Mouse (Mus musculus) hindbrain, embryonic 11.5 days (tissue): ENCODE measurements around the gene Liph. TPM values are rescaled to one million over a fixed set of nuclear protein-coding genes. Genes with fewer than 3 reads are reported as not detected.

Source experiments
- ATAC-seq: fragments of 200-750 bp; cut with Nextera tagmentation; 2 replicates; pipeline ENCODE4 v1.8.0; 2017; ENCODE audit warnings: mild to moderate bottlenecking, moderate TSS enrichment, moderate library complexity; ENCODE audit not compliant: low FRiP score
- DNase-seq: peaks from one replicate; pipeline ENCODE4 v3.0.0-alpha.2; 2015; ENCODE audit warnings: low spot score
- H3K27ac ChIP-seq: fragments of 300-500 bp; sonication (generic); 2 replicates; pipeline ENCODE4 v1.5.1; 2014; ENCODE audit warnings: mild to moderate bottlenecking, low read depth, low read length
- H3K27me3 ChIP-seq: fragments of 300-500 bp; sonication (generic); 2 replicates; pipeline ENCODE4 v1.6.1; 2014; ENCODE audit warnings: mild to moderate bottlenecking, low read length, moderate library complexity, mixed read lengths; ENCODE audit not compliant: control insufficient read depth, insufficient read depth
- H3K36me3 ChIP-seq: fragments of 300-500 bp; sonication (generic); 2 replicates; pipeline ENCODE4 v1.6.1; 2014; ENCODE audit warnings: mild to moderate bottlenecking, low read length, moderate library complexity, mixed read lengths; ENCODE audit not compliant: control insufficient read depth, insufficient read depth
- H3K4me1 ChIP-seq: fragments of 300-500 bp; sonication (generic); replicated peaks from 2 replicates; pipeline ENCODE4 v1.6.1; 2014; ENCODE audit warnings: low read length, mixed read lengths; ENCODE audit not compliant: control insufficient read depth, insufficient read depth
- H3K4me2 ChIP-seq: fragments of 300-500 bp; sonication (generic); replicated peaks from 2 replicates; pipeline ENCODE4 v1.6.1; 2014; ENCODE audit warnings: mild to moderate bottlenecking, low read depth, low read length
- H3K4me3 ChIP-seq: fragments of 300-500 bp; sonication (generic); 2 replicates; pipeline ENCODE4 v1.5.1; 2014; ENCODE audit warnings: low read depth, low read length
- H3K9ac ChIP-seq: fragments of 300-500 bp; sonication (generic); 2 replicates; pipeline ENCODE4 v1.6.1; 2014; ENCODE audit warnings: low read depth, low read length
- H3K9me3 ChIP-seq: fragments of 300-500 bp; sonication (generic); 2 replicates; pipeline ENCODE4 v1.6.1; 2016; ENCODE audit warnings: low read length; ENCODE audit not compliant: control insufficient read depth
- WGBS: fragments of 180-500 bp; shearing (Covaris S2); extraction: QIAGEN DNeasy Blood & Tissue Kit; methylation state at CpG from one replicate; pipeline ENCODE4 v1.1.7; 2014; 5-methylcytosine and 5-hydroxymethylcytosine counted together
- polyA plus RNA-seq: library from polyadenylated mRNA; unstranded; fragments of >200 nt; fragmentation: Nextera tagmentation; extraction: Ambion mirVana; gene quantifications from 2 replicates; pipeline ENCODE4 v1.2.1, GENCODE M21; 2014

Liph gene
- polyA plus RNA-seq, 1 experiment from 2014 or later, result 0.51 TPM

DNA sequence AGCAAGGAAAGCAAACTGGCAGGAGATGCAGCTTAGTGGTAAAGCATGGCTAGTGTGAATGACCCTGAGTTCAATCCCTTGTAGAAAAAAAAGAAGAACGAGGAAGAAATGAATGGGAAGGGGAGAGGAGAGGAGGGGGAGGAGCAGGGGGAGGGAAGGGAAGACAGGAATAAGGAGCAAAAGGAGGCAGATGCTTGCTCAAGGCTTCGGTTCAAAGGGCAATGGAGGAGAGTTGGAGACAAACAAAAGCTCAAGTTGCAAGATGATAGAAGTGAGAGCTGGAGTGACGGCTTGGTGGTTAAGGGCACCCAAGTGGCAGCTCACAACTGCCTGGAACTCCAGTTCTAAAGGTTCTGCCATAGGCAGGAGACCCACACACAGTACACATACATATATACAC lies 9.3 kb downstream of the Liph start:
- Histone ChIP-seq H3K27ac (no peak overlapping the region), H3K4me1 (no peaks in the 10 kb centered on the region), H3K9me3 (no peaks in the 10 kb centered on the region), H3K27me3 (no peaks in the 10 kb centered on the region), H3K4me2 (no peak overlapping the region), H3K4me3 (no peak overlapping the region), H3K9ac (no peak overlapping the region), H3K36me3 (no peaks in the 10 kb centered on the region)
- DNase-seq, result no peak
- no peak for ATAC-seq
- 35% methylated on average over 3 of the region's 3 CpGs for WGBS

DNA sequence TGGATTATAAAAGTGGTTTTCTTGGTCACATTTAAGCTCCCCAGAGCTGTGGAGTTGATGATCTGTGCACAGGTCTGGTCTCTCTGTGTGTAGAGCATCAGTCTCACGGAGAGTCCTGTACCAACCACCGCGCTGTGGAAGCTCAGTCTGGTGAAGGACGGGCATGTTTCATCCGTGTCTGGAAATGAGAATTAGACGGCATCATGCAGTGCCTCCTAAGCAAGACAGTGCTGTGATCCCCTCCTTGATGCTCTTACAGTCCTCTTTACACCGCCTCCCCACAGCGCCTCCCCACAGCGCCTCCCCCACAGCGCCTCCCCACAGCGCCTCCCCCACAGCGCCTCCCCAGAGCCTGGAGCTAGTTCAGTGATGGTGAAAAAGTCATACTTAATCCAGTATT lies 11.4 kb downstream of the Liph start:
- ATAC-seq, result no peak
- Histone ChIP-seq H3K9ac (no peak overlapping the region), H3K27me3 (no peaks in the 10 kb centered on the region)

DNA sequence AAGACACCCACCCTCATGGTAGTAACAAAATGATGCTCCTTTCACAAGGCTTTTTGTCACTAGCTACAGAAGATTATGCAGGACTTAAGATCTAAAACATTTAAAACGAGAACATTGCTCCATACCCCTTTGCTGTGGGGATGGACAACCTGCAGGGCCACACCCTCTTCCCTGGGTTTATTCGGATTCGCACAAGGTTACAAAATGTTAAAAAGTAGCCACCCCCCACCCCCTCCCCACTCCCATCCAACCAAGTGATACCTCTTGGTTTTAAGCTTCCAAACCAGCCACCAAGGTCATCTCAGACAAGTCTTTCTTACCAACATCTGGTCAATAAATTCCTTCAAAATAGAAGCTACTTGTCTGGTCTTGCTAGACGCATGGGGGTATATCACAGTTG lies 11.9 kb downstream of the Liph start:
- WGBS, result 93% methylated on average over 4 of the region's 4 CpGs
- ATAC-seq, result no peak
- no peak for DNase-seq

More for the DNA sequence above, 11.4 kb downstream of the Liph start:
- Histone ChIP-seq H3K36me3 (no peaks in the 10 kb centered on the region), H3K4me2 (no peak overlapping the region), H3K4me3 (no peak overlapping the region), H3K27ac (no peak overlapping the region), H3K9me3 (no peaks in the 10 kb centered on the region), H3K4me1 (no peaks in the 10 kb centered on the region)
- no peak for DNase-seq
- WGBS, result 84% methylated on average over 12 of the region's 12 CpGs

DNA sequence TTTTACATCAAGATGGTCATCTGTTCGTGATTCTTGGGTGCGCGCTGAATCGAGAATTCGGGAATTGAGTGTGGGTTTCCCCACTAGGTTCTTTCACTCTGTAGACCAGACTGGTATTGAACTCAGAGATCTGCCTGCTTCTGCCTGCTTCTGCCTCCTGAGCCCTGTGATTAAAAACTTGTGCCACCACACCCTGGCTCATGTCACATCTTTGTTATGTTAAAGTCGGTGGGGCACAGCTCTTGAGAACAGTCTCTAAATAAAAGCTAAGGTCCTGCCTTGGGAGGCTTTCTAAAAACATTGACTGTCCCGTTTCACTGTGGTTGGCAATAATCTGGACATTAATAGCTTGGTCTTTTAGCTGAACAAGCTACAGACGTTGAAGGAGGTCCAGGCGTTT lies 12.3 kb downstream of the Liph start:
- ATAC-seq (no peak), DNase-seq (no peak)
- H3K4me3 ChIP-seq, result no peak overlapping the region
- no peaks in the 10 kb centered on the region for H3K27me3 ChIP-seq
- no peak overlapping the region for H3K9ac ChIP-seq
- no peak overlapping the region for H3K4me2 ChIP-seq
- no peaks in the 10 kb centered on the region for H3K9me3 ChIP-seq
- 96% methylated on average over 9 of the region's 9 CpGs for WGBS
- H3K27ac ChIP-seq, result no peak overlapping the region
- H3K36me3 ChIP-seq, result no peaks in the 10 kb centered on the region
- no peaks in the 10 kb centered on the region for H3K4me1 ChIP-seq

More for the DNA sequence above, 11.9 kb downstream of the Liph start:
- no peaks in the 10 kb centered on the region for H3K36me3 ChIP-seq
- H3K4me3 ChIP-seq, result no peak overlapping the region
- H3K9me3 ChIP-seq, result no peaks in the 10 kb centered on the region
- no peaks in the 10 kb centered on the region for H3K27me3 ChIP-seq
- H3K4me2 ChIP-seq, result no peak overlapping the region
- no peak overlapping the region for H3K27ac ChIP-seq
- H3K9ac ChIP-seq, result no peak overlapping the region
- H3K4me1 ChIP-seq, result no peaks in the 10 kb centered on the region

DNA sequence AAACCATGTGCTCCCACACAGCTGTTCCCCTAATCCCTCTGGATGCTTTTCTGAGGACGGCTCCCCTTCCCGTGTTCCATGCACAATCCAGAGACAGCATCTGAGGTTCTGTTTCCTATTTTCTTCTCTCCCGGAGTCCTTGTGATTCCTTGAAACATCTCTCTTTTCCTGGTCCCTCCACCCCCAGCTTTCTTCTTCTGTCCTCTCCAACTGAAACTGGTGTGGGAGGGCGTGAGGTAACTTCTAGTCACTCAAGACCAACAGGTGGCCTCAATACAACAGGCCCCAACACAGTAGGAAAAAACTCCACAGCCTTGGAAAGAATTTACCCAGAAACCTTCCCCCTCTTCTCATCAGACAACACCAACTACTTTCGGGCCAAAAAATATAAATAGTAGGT lies 18.1 kb downstream of the Liph start:
- Histone ChIP-seq H3K4me1 (peaks cover 4% of the 10 kb centered on the region; the same call in 1 of the 2 replicates), H3K4me2 (no peak overlapping the region), H3K27me3 (no peaks in the 10 kb centered on the region), H3K9ac (no peak overlapping the region), H3K4me3 (no peak overlapping the region), H3K36me3 (no peaks in the 10 kb centered on the region), H3K27ac (no peak overlapping the region), H3K9me3 (no peaks in the 10 kb centered on the region)
- ATAC-seq (no peak), DNase-seq (no peak)
- WGBS, result 79% methylated on average over 5 of the region's 5 CpGs

DNA sequence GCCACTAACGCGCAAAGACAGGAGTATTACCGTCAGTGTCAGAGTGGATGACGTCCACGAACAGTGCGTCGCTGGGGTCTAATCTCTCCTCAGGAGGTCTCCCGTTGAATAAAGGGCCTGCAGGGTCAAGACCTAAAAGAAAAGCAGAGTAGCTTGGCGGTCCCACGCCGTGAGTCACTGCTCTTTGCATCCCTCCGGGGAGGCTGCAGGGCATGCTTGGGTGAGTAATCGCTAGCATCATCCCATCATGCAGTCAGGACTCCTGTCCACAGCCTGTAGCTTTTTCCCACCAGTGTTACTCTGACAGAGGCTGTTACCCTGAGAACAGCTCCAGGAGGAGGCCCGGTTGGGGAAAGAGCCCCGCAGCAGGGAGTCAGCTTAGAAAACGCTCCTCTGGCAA lies 19.3 kb downstream of the Liph start:
- DNase-seq, result peak; percentile 15
- peaks cover 4% of the 10 kb centered on the region; the same call in 1 of the 2 replicates for H3K4me1 ChIP-seq
- no peaks in the 10 kb centered on the region for H3K9me3 ChIP-seq
- no peaks in the 10 kb centered on the region for H3K36me3 ChIP-seq
- 2% methylated on average over 16 of the region's 16 CpGs for WGBS
- H3K27ac ChIP-seq, result no peak overlapping the region
- no peak overlapping the region for H3K4me3 ChIP-seq
- H3K4me2 ChIP-seq, result peak overlapping the region; percentile 30; the same call in 1 of the 2 replicates
- no peak for ATAC-seq
- H3K9ac ChIP-seq, result peak overlapping the region; percentile 27; the same call in 1 of the 2 replicates
- no peaks in the 10 kb centered on the region for H3K27me3 ChIP-seq

DNA sequence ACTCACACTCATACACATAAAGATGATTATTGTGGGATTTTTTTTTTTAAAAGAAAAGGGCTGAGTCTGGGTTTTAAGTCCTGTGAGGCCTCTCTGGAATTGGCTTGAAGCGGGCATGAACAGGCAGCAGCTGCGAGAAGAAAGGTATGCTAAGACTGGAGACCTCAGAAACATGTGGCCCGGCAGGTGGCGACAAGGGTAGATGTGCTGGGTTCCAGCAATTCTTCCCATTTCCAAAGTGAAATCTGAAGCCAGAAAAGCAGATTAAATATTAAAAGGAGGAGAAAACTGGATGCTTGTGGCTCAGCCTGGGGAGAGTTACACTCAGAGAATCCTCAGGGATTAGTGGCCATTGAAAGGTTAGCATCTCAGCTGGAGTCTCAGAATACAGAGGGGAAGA lies 24.0 kb downstream of the Liph start:
- H3K36me3 ChIP-seq, result no peaks in the 10 kb centered on the region
- no peak overlapping the region for H3K4me3 ChIP-seq
- no peak overlapping the region for H3K9ac ChIP-seq
- DNase-seq, result no peak
- no peak for ATAC-seq
- H3K27me3 ChIP-seq, result no peaks in the 10 kb centered on the region
- no peak overlapping the region for H3K4me2 ChIP-seq
- H3K27ac ChIP-seq, result no peak overlapping the region
- H3K4me1 ChIP-seq, result peaks cover 4% of the 10 kb centered on the region; the same call in 1 of the 2 replicates
- 50% methylated on average over 4 of the region's 4 CpGs for WGBS
- no peaks in the 10 kb centered on the region for H3K9me3 ChIP-seq

DNA sequence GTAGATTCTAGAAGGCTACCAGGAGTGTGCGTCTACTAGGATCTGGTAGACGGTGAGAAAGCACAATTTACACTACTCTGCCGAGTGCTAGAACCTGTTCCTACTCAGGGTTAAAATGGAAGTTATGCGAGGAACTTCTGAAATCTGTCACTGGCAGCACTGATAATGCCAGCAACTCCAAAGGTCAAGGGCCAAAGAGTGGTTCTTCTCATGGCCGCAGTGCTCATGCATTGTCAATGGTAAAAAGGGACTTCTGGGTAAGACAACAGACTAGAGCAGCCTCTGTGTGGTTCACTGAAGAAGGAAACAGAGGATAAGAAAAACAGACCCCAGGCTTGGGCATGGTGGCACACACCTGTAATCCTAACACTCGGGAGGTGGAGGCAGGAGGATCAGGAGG lies 24.9 kb downstream of the Liph start:
- no peak for DNase-seq
- Histone ChIP-seq H3K4me2 (no peak overlapping the region), H3K9ac (no peak overlapping the region), H3K4me1 (no peaks in the 10 kb centered on the region), H3K4me3 (no peak overlapping the region), H3K27me3 (no peaks in the 10 kb centered on the region), H3K9me3 (no peaks in the 10 kb centered on the region), H3K27ac (no peak overlapping the region), H3K36me3 (no peaks in the 10 kb centered on the region)
- no peak for ATAC-seq
- 84% methylated on average over 6 of the region's 6 CpGs for WGBS

DNA sequence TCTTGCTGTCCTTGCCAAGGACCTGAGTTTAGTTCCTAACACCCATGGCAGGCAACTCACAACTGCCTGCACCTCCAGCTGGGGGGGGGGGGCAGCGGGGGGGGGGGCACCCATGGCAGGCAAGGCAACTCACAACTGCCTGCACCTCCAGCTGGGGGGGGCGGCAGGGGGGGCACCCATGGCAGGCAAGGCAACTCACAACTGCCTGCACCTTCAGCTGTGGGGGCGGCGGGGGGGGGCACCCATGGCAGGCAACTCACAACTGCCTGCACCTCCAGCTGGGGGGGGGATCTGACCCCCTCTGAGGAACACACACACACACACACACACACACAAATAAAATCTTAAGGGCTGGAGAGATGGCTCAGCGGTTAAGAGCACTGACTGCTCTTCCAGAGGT lies 25.6 kb downstream of the Liph start:
- Histone ChIP-seq H3K27ac (no peak overlapping the region), H3K36me3 (no peaks in the 10 kb centered on the region), H3K4me3 (no peak overlapping the region), H3K27me3 (no peaks in the 10 kb centered on the region), H3K9me3 (no peaks in the 10 kb centered on the region), H3K4me1 (no peaks in the 10 kb centered on the region), H3K9ac (no peak overlapping the region), H3K4me2 (no peak overlapping the region)
- WGBS, result 81% methylated on average over 5 of the region's 5 CpGs
- ATAC-seq (no peak), DNase-seq (no peak)
